Mouse (Mus musculus) kidney, adult 2 months (tissue): ENCODE results near the gene Rasl12.

ENCODE experiments used
- CTCF ChIP-seq: fragments of 200-500 bp; conservative IDR thresholded peaks from 2 replicates; pipeline ENCODE4 v1.5.1; 2011; ENCODE audit warnings: low read depth, mild to moderate bottlenecking, control low read depth, low read length, moderate library complexity, mixed read lengths; ENCODE audit not compliant: insufficient read depth, insufficient read length
- POLR2A ChIP-seq: fragments of 200-500 bp; IDR thresholded peaks from one replicate; pipeline ENCODE4 v1.6.1; 2011; ENCODE audit warnings: low read depth, low read length, control low read depth

- TF ChIP-seq CTCF (no peak), POLR2A (no peak)
Measured at GRCm38 (mm10) chr9:65430401-65430800, 32.1 kb downstream of the Rasl12 start.
